Mouse (Mus musculus): ENCODE results near the gene Prdm5.

DNA sequence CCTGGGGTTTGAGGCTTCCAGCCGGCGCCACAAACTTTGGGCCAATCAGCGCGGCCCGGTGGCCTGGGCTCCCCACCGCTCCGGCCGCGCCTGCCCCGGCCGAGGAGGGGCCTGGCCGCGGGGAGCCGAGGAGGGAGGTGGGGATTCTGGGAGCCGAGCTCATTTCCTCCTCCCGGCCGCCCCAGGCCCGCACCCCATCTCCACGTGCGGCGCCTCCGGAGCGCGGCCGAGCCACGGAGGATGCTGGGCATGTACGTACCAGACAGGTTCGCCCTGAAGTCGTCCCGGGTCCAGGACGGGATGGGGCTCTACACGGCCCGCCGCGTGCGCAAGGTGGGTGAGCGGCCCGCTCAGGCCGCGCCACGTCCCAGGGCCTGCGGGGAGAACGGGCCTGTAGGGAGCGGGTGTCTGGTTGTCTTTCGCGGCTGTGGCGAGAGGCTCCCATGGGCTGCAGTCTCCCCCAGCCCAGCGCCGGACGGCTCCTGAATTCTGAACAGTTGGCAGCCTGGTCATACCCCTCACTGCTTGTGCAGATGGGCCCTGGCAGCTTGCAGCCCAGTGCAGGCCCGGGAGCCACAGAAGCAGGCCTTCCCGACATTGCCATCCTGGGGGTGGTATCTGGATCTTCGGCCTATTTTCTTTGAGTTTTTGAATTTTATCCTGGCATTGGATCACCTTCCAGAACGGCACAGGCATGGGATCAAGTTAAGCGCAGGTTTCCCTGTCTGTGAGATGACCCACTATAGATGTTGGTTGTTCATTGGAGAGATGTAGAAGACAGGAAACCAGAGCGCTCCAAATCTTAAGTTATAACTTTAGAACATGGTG, at the start of gene Prdm5:
- TF ChIP-seq CTCF (IDR thresholded peaks at IDR 0.05; ENCODE audit: extremely low read depth, insufficient read length, insufficient replicate concordance, low read depth, low read length) (no peak), POLR2A (IDR thresholded peaks at IDR 0.05; ENCODE audit: low read depth, low read length) (no peak)
